Comparison of ENCODE assay signal across 8 mouse cellular contexts in genomic region chr17:25919144-25919785, GRCm38 (mm10). TPM values are rescaled to one million over a fixed set of nuclear protein-coding genes. Genes with fewer than 3 reads are reported as not detected.
A peak's percentile ranks its signal among the peaks of the same experiment; 100 is the strongest.
DNase-seq lines count a peak whose midpoint lies in the region; ATAC-seq lines count a peak whose summit lies in the region.

Gene Rab40c, minus strand, starts transcription at chr17:25919727.

- peaks cover 4% of the 10 kb centered on the region for H3K36me3 ChIP-seq in liver, embryonic 13.5 days

- no peaks in the 10 kb centered on the region for H3K27me3 ChIP-seq in liver, embryonic 13.5 days

- peak within 1 kb of the TSS; percentile 89 for H3K4me3 ChIP-seq in liver, embryonic 13.5 days (replicated peaks)

- WGBS in liver, embryonic 13.5 days (ENCODE audit: insufficient replicate concordance): under 1% methylated on average over 76 of the region's 78 CpGs

- H3K9me3 ChIP-seq in liver, embryonic 13.5 days (replicated peaks): no peaks in the 10 kb centered on the region

- peak within 1 kb of the TSS; percentile 90 for H3K9ac ChIP-seq in liver, embryonic 13.5 days

- peak; percentile 22 for DNase-seq in ovary, postnatal 14 days (ENCODE audit: low spot score)
- no peak for DNase-seq in ovary, adult 18-20 months (ENCODE audit: low spot score)
- DNase-seq in adrenal gland, postnatal 25 days: peak; percentile 50
- DNase-seq in frontal cortex, postnatal 25 days (ENCODE audit: low spot score in 2 of 2): peak; percentile 19 to 36
- DNase-seq in induced T-regulatory cell, adult 2 months (ENCODE audit: low read depth): peak; percentile 73
- DNase-seq in liver, embryonic 13.5 days: peak; percentile 57
- DNase-seq in right cerebral cortex, adult 18-20 months: peak; percentile 62
- no peak for DNase-seq in natural killer cell, adult 2 months (ENCODE audit: low spot score in 2 of 2)

- H3K4me2 ChIP-seq in liver, embryonic 13.5 days: peak within 1 kb of the TSS; percentile 99

- no peak for ATAC-seq in liver, embryonic 13.5 days (ENCODE audit: low read depth)

- H3K4me1 ChIP-seq in liver, embryonic 13.5 days (replicated peaks): peaks cover 52% of the 10 kb centered on the region

- peak within 1 kb of the TSS; percentile 91 for H3K27ac ChIP-seq in liver, embryonic 13.5 days

RNA-seq across cellular contexts. Expression of gene Rab40c, which starts in this region (rescaled TPM):
- 33.0 and 36.9 TPM in 2 replicates for total RNA-seq in adrenal gland, postnatal 25 days (2021)
- polyA plus RNA-seq in liver, embryonic 13.5 days (2015; fragmentation: Nextera tagmentation; extraction: Ambion mirVana): 6.5 and 7.0 TPM in 2 replicates

Comparison
In these comparisons a context has a peak if more than half of its experiments do, and no peak if none do; other contexts are left out.
1. DNase-seq: peak in ovary, postnatal 14 days (single experiment), adrenal gland, postnatal 25 days (single experiment), frontal cortex, postnatal 25 days (2 of 2), induced T-regulatory cell, adult 2 months (single experiment), liver, embryonic 13.5 days (single experiment) and right cerebral cortex, adult 18-20 months (single experiment); none in ovary, adult 18-20 months (single experiment) and natural killer cell, adult 2 months (0 of 2).